Mouse (Mus musculus) heart, adult 2 months (tissue): ENCODE results near the gene Stat5b.

ENCODE experiments used
- CTCF ChIP-seq: fragments of 200-600 bp; IDR thresholded peaks from 2 replicates; pipeline ENCODE4 v1.8.1; 2022; ENCODE audit warnings: antibody characterized with exemption, mild to moderate bottlenecking, moderate library complexity
- EP300 ChIP-seq: fragments of 200-500 bp; IDR thresholded peaks from 2 replicates; pipeline ENCODE4 v1.6.1; 2011; ENCODE audit warnings: low read depth, low read length, control low read depth; ENCODE audit not compliant: insufficient read depth
- POLR2A ChIP-seq: fragments of 200-500 bp; IDR thresholded peaks from 2 replicates; pipeline ENCODE4 v1.6.1; 2011; ENCODE audit warnings: mild to moderate bottlenecking, low read depth, low read length, control low read depth; ENCODE audit not compliant: insufficient read depth

GRCm38 (mm10) chr11:100758707-100759610 is 91.6 kb downstream of the Stat5b start:
- TF ChIP-seq CTCF (no peak), POLR2A (no peak), EP300 (no peak)
